Mouse (Mus musculus): Measurements from ENCODE around the gene Ikbip. TPM values are rescaled to one million over a fixed set of nuclear protein-coding genes. Genes with fewer than 3 reads are reported as not detected.

The Ikbip gene
- 3.5 and 5.7 TPM in 2 replicates for polyA plus RNA-seq (2012; rRNA removed)

- peak; percentile 100 for DNase-seq
- WGBS, result 1% methylated on average over 87 of the region's 87 CpGs
These were observed at the start of gene Ikbip, which contains the start of gene Apaf1 for GRCm38 (mm10) chr10:91082550-91083392. TSS of gene Ikbip (plus strand) at chr10:91082940. TSS of gene Apaf1 (minus strand) at chr10:91082770.

GRCm38 (mm10) chr10:91033942-91034341, 48.8 kb upstream of the Ikbip start:
- H3K4me3 ChIP-seq (replicated peaks; ENCODE audit: extremely low read depth, low read depth, low read length), result no peak overlapping the region
- TF ChIP-seq CTCF (IDR thresholded peaks at IDR 0.05; ENCODE audit: insufficient read depth, low read length) (peak; percentile 92), POLR2A (IDR thresholded peaks at IDR 0.05; ENCODE audit: borderline replicate concordance, extremely low read depth, low read depth, low read length) (no peak)
- 31% methylated on average over 8 of the region's 8 CpGs for WGBS
- no peaks in the 10 kb centered on the region for H3K4me1 ChIP-seq (ENCODE audit: control insufficient read depth, insufficient read depth, low read length)
- DNase-seq, result peak; percentile 50

More at GRCm38 (mm10) chr10:91082550-91083392, at the start of gene Ikbip, which contains the start of gene Apaf1:
- H3K4me3 ChIP-seq (replicated peaks; ENCODE audit: extremely low read depth, low read depth, low read length), result peak within 1 kb of the TSS; percentile 98
- TF ChIP-seq CTCF (IDR thresholded peaks at IDR 0.05; ENCODE audit: insufficient read depth, low read length) (no peak), POLR2A (IDR thresholded peaks at IDR 0.05; ENCODE audit: borderline replicate concordance, extremely low read depth, low read depth, low read length) (peak; percentile 91)
- peaks cover 2% of the 10 kb centered on the region; the same call in 1 of the 2 replicates for H3K4me1 ChIP-seq (ENCODE audit: control insufficient read depth, insufficient read depth, low read length)

- TF ChIP-seq POLR2A (IDR thresholded peaks at IDR 0.05; ENCODE audit: borderline replicate concordance, extremely low read depth, low read depth, low read length) (no peak), CTCF (IDR thresholded peaks at IDR 0.05; ENCODE audit: insufficient read depth, low read length) (no peak)
- 83% methylated on average over 4 of the region's 4 CpGs for WGBS
- H3K4me3 ChIP-seq (replicated peaks; ENCODE audit: extremely low read depth, low read depth, low read length), result no peak overlapping the region
- DNase-seq, result no peak
- H3K4me1 ChIP-seq (ENCODE audit: control insufficient read depth, insufficient read depth, low read length), result no peaks in the 10 kb centered on the region
These were observed 33.0 kb upstream of the Ikbip start for GRCm38 (mm10) chr10:91049696-91050095.

GRCm38 (mm10) chr10:91051156-91051555, 31.6 kb upstream of the Ikbip start:
- TF ChIP-seq POLR2A (IDR thresholded peaks at IDR 0.05; ENCODE audit: borderline replicate concordance, extremely low read depth, low read depth, low read length), result no peak
- TF ChIP-seq CTCF (IDR thresholded peaks at IDR 0.05; ENCODE audit: insufficient read depth, low read length), result no peak
- no peaks in the 10 kb centered on the region for H3K4me1 ChIP-seq (ENCODE audit: control insufficient read depth, insufficient read depth, low read length)
- H3K4me3 ChIP-seq (replicated peaks; ENCODE audit: extremely low read depth, low read depth, low read length), result no peak overlapping the region
- 96% methylated on average over 3 of the region's 3 CpGs for WGBS
- no peak for DNase-seq

GRCm38 (mm10) chr10:91052734-91053133, 30.0 kb upstream of the Ikbip start:
- Histone ChIP-seq H3K4me3 (replicated peaks; ENCODE audit: extremely low read depth, low read depth, low read length) (no peak overlapping the region), H3K4me1 (ENCODE audit: control insufficient read depth, insufficient read depth, low read length) (no peaks in the 10 kb centered on the region)
- no peak for DNase-seq
- no peak for TF ChIP-seq CTCF (IDR thresholded peaks at IDR 0.05; ENCODE audit: insufficient read depth, low read length)
- no peak for TF ChIP-seq POLR2A (IDR thresholded peaks at IDR 0.05; ENCODE audit: borderline replicate concordance, extremely low read depth, low read depth, low read length)

GRCm38 (mm10) chr10:91060742-91061141, 22.0 kb upstream of the Ikbip start:
- no peak for DNase-seq

GRCm38 (mm10) chr10:91062355-91062754, 20.4 kb upstream of the Ikbip start:
- WGBS, result 58% methylated on average over 6 of the region's 6 CpGs
- TF ChIP-seq POLR2A (IDR thresholded peaks at IDR 0.05; ENCODE audit: borderline replicate concordance, extremely low read depth, low read depth, low read length) (no peak), CTCF (IDR thresholded peaks at IDR 0.05; ENCODE audit: insufficient read depth, low read length) (no peak)
- DNase-seq, result no peak

More at GRCm38 (mm10) chr10:91060742-91061141, 22.0 kb upstream of the Ikbip start:
- Histone ChIP-seq H3K4me1 (ENCODE audit: control insufficient read depth, insufficient read depth, low read length) (peaks cover 2% of the 10 kb centered on the region; the same call in 1 of the 2 replicates), H3K4me3 (replicated peaks; ENCODE audit: extremely low read depth, low read depth, low read length) (no peak overlapping the region)
- WGBS, result 36% methylated on average over 5 of the region's 5 CpGs
- TF ChIP-seq POLR2A (IDR thresholded peaks at IDR 0.05; ENCODE audit: borderline replicate concordance, extremely low read depth, low read depth, low read length), result no peak
- 0 out of 2 replicates have a peak, but pooled peaks have one; percentile 8 for TF ChIP-seq CTCF (IDR thresholded peaks at IDR 0.05; ENCODE audit: insufficient read depth, low read length)

GRCm38 (mm10) chr10:91071768-91072167, 11.0 kb upstream of the Ikbip start:
- H3K4me1 ChIP-seq (ENCODE audit: control insufficient read depth, insufficient read depth, low read length), result no peaks in the 10 kb centered on the region
- no peak for DNase-seq
- TF ChIP-seq CTCF (IDR thresholded peaks at IDR 0.05; ENCODE audit: insufficient read depth, low read length), result no peak
- no peak for TF ChIP-seq POLR2A (IDR thresholded peaks at IDR 0.05; ENCODE audit: borderline replicate concordance, extremely low read depth, low read depth, low read length)
- no peak overlapping the region for H3K4me3 ChIP-seq (replicated peaks; ENCODE audit: extremely low read depth, low read depth, low read length)
- WGBS, result 30% methylated on average over 1 of the region's 1 CpGs

More at GRCm38 (mm10) chr10:91062355-91062754, 20.4 kb upstream of the Ikbip start:
- H3K4me1 ChIP-seq (ENCODE audit: control insufficient read depth, insufficient read depth, low read length), result peaks cover 2% of the 10 kb centered on the region; the same call in 1 of the 2 replicates
- no peak overlapping the region for H3K4me3 ChIP-seq (replicated peaks; ENCODE audit: extremely low read depth, low read depth, low read length)

GRCm38 (mm10) chr10:91073345-91073744, 9.4 kb upstream of the Ikbip start:
- H3K4me3 ChIP-seq (replicated peaks; ENCODE audit: extremely low read depth, low read depth, low read length), result no peak overlapping the region
- no peaks in the 10 kb centered on the region for H3K4me1 ChIP-seq (ENCODE audit: control insufficient read depth, insufficient read depth, low read length)
- WGBS, result 41% methylated on average over 3 of the region's 3 CpGs
- DNase-seq, result no peak
- TF ChIP-seq CTCF (IDR thresholded peaks at IDR 0.05; ENCODE audit: insufficient read depth, low read length), result no peak
- TF ChIP-seq POLR2A (IDR thresholded peaks at IDR 0.05; ENCODE audit: borderline replicate concordance, extremely low read depth, low read depth, low read length), result no peak

Data from lung, adult 2 months (tissue).